Mouse (Mus musculus) C2C12 (cell line): ENCODE data around the gene Zfp772. TPM values are rescaled to one million over a fixed set of nuclear protein-coding genes. Genes with fewer than 3 reads are reported as not detected.
A peak's percentile ranks its signal among the peaks of the same experiment; 100 is the strongest.

Experiments
- H3K27me3 ChIP-seq: one replicate; pipeline ENCODE4 v1.6.1; 2011; ENCODE audit not compliant: control insufficient read depth, insufficient read depth, insufficient read length
- H3K36me3 ChIP-seq: one replicate; pipeline ENCODE4 v1.6.1; 2011; ENCODE audit not compliant: control insufficient read depth, insufficient read depth
- H3K4me3 ChIP-seq: one replicate; pipeline ENCODE4 v1.5.1; 2011; ENCODE audit warnings: mild to moderate bottlenecking, control low read depth; ENCODE audit not compliant: poor library complexity, insufficient read depth, severe bottlenecking
- H3K79me2 ChIP-seq: one replicate; pipeline ENCODE4 v1.6.1; 2011; ENCODE audit not compliant: control insufficient read depth, insufficient read depth
- H3K79me3 ChIP-seq: one replicate; pipeline ENCODE4 v1.6.1; 2011; ENCODE audit warnings: low read depth, control low read depth
- H3ac ChIP-seq: one replicate; pipeline ENCODE3; 2011; ENCODE audit warnings: low read depth; ENCODE audit not compliant: control insufficient read depth, insufficient read length
- CEBPB ChIP-seq: IDR thresholded peaks from one replicate; pipeline ENCODE4 v1.6.1; 2011; ENCODE audit warnings: low read depth, mild to moderate bottlenecking, control low read depth, moderate library complexity
- CTCF ChIP-seq: IDR thresholded peaks from one replicate; pipeline ENCODE4 v1.5.1; 2011; ENCODE audit not compliant: control insufficient read depth, insufficient read depth, insufficient read length
- FOSL1 ChIP-seq: IDR thresholded peaks from one replicate; pipeline ENCODE4 v1.8.0; 2011; ENCODE audit warnings: mild to moderate bottlenecking, low read length; ENCODE audit not compliant: poor library complexity, insufficient read depth, severe bottlenecking
- MAX ChIP-seq: IDR thresholded peaks from one replicate; pipeline ENCODE4 v1.6.1; 2011; ENCODE audit warnings: mild to moderate bottlenecking, control low read depth
- MYOD1 ChIP-seq: IDR thresholded peaks from one replicate; pipeline ENCODE4 v1.6.1; 2011; ENCODE audit warnings: low read depth; ENCODE audit not compliant: control insufficient read depth, insufficient read length
- MYOG ChIP-seq: IDR thresholded peaks from one replicate; pipeline ENCODE4 v1.6.1; 2011; ENCODE audit not compliant: control insufficient read depth, insufficient read length; ENCODE audit errors: extremely low read depth
- USF1 ChIP-seq: IDR thresholded peaks from one replicate; pipeline ENCODE4 v1.6.1; 2011; ENCODE audit warnings: low read depth, mild to moderate bottlenecking, control low read depth, moderate library complexity
- polyA plus RNA-seq: library from polyadenylated mRNA; unstranded; fragments of >200 nt; fragmentation: generic; extraction: Trizol; gene quantifications from one replicate; pipeline ENCODE4 v1.2.1, GENCODE M21; 2012; ENCODE audit warnings: missing spikeins

The Zfp772 gene
- polyA plus RNA-seq, 1 experiment: 1.4 TPM

DNA sequence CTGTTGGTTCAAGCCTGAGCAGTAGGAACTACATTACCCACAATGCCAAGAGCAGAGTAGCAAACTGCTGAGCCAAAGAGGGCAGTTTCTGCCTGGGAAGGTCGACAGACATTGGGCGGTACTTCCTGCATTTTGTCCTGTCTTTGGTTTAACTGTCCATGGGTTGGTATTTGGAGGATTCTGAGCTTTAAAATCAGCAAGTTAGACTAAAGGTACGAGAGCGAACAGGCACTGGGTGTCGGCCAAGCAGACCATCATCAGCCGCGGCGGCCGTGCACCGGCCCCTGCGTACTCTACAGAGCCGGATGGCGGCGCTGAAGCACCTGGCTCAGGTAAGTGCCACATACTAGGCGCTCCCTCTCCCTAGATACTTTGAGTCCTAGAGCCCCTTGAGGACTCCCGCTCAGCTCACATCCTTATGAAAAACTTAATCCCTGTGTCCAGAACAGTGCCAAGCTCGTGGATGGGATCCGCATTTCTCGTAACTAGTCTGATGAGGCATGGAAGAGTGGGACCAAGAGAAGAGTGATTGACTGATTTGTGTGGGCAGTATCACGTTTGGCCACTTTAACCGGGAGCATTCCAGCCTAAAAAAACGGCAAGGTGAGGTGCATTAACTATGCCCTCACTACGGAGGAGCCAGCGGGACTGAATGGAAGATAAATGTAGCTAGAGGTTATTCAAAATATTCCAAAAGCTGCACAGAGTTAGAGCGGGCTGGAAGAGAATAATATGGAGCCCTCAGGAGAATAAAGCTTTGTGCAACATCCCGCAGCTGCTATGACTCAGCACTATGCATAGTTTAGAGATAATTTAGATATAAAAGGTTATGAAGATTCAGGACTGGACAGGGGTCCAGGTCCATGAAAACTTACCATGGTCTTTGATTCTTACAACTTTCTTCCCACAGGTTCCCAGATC, 38.3 kb downstream of the Zfp772 start, which contains the start of gene Zfp418:
Gene Zfp418 (plus strand): TSS at position 104 of the 921 bp plus-strand sequence.
- Histone ChIP-seq H3ac (peak within 1 kb of the TSS; percentile 83), H3K79me2 (no peaks in the 10 kb centered on the region), H3K79me3 (no peaks in the 10 kb centered on the region), H3K27me3 (no peaks in the 10 kb centered on the region), H3K36me3 (no peaks in the 10 kb centered on the region), H3K4me3 (peak within 1 kb of the TSS; percentile 37)
- TF ChIP-seq CTCF (no peak), MAX (no peak), USF1 (no peak), MYOG (no peak), FOSL1 (no peak), CEBPB (no peak), MYOD1 (no peak)

Other genes starting within 250 kb of the Zfp772 start
- gene Aurkc, start 214.7 kb downstream of the Zfp772 start, polyA plus RNA-seq: not detected
- gene Zfp954, start 88.5 kb downstream of the Zfp772 start, polyA plus RNA-seq: 6.0 TPM
- 0.02 TPM for gene Zfp773, start 73.2 kb downstream of the Zfp772 start, polyA plus RNA-seq
- gene Zfp418, start 38.7 kb downstream of the Zfp772 start, polyA plus RNA-seq: 0.49 TPM
- 0.01 TPM for gene Vmn2r29, start 37.3 kb upstream of the Zfp772 start, polyA plus RNA-seq
- gene Gm45844, start 68.3 kb upstream of the Zfp772 start, polyA plus RNA-seq: 0.13 TPM
- gene Clcn4, start 90.9 kb upstream of the Zfp772 start, polyA plus RNA-seq: 14.5 TPM
- gene Vmn2r30, start 127.6 kb upstream of the Zfp772 start, polyA plus RNA-seq: not detected
- not detected for gene Gm45783, start 164.6 kb upstream of the Zfp772 start, polyA plus RNA-seq
- not detected for gene Vmn2r31, start 189.7 kb upstream of the Zfp772 start, polyA plus RNA-seq